In the genomic region with DNA sequence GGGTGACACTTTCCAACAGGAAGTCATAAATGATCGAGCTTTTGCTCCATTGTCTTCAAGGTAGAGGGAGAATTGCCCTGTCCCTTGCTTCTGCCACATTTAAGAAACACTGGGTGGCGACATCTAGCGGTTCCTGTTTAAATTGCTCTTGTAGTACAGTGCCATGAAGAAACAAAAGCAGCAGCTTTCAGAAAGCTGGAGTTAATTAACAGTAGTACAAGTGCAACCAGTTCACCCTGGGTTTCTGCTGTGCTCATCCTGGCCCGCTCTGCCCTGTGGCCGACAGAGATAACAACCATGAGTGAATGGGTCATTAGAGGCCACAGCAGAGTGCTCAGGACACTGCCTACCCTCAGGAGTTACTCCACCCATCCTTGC, we compare ENCODE assay signal across 8 mouse cellular contexts.
DNase-seq lines count a peak whose midpoint lies in the region; ATAC-seq lines count a peak whose summit lies in the region.

No protein-coding gene starts in this region.

- H3K9ac ChIP-seq in hindbrain, embryonic 14.5 days: peak overlapping the region; percentile 45

- no peak overlapping the region for H3K4me3 ChIP-seq in hindbrain, embryonic 14.5 days (replicated peaks; ENCODE audit: low read length)

- no peaks in the 10 kb centered on the region for H3K27me3 ChIP-seq in hindbrain, embryonic 14.5 days (ENCODE audit: control insufficient read depth, insufficient read depth, low read length)

- DNase-seq in ZHBTc4 (ENCODE audit: low read depth, low spot score): peak; percentile 82
- DNase-seq in cerebellum, postnatal 4 days (ENCODE audit: low spot score in 2 of 2): peak; percentile 34 to 82
- DNase-seq in gastrocnemius, adult 18-20 months (ENCODE audit: low spot score): peak; percentile 89
- DNase-seq in hindbrain, embryonic 14.5 days (ENCODE audit: low spot score): peak; percentile 94
- peak; percentile 68 to 90 for DNase-seq in layer of hippocampus, postnatal 14 days (ENCODE audit: low spot score in 2 of 2)
- peak; percentile 85 for DNase-seq in lung, postnatal 10 days
- DNase-seq in retina, postnatal 1 day: peak; percentile 92
- DNase-seq in urinary bladder, postnatal 4 days (ENCODE audit: low spot score in 2 of 2): peak; percentile 41 to 69

- H3K27ac ChIP-seq in hindbrain, embryonic 14.5 days: peak overlapping the region; percentile 69

- peak; percentile 83 for ATAC-seq in hindbrain, embryonic 14.5 days (ENCODE audit: low FRiP score)

- peaks cover 14% of the 10 kb centered on the region for H3K4me1 ChIP-seq in hindbrain, embryonic 14.5 days (replicated peaks; ENCODE audit: control insufficient read depth, insufficient read depth, low read length)

- WGBS in hindbrain, embryonic 14.5 days: 5% methylated on average over 5 of the region's 5 CpGs

- no peaks in the 10 kb centered on the region for H3K9me3 ChIP-seq in hindbrain, embryonic 14.5 days (ENCODE audit: control insufficient read depth, low read length)

- no peaks in the 10 kb centered on the region for H3K36me3 ChIP-seq in hindbrain, embryonic 14.5 days (replicated peaks; ENCODE audit: control insufficient read depth, insufficient read depth)

- H3K4me2 ChIP-seq in hindbrain, embryonic 14.5 days (replicated peaks): peak overlapping the region; percentile 20
